Mouse (Mus musculus): ENCODE measurements around the gene Hfe.

- no peak for TF ChIP-seq POLR2A (IDR thresholded peaks at IDR 0.05; ENCODE audit: borderline replicate concordance, extremely low read depth, insufficient read depth, insufficient read length, poor library complexity, severe bottlenecking)
- no peak for TF ChIP-seq CTCF (IDR thresholded peaks at IDR 0.05; ENCODE audit: borderline replicate concordance, extremely low read depth, insufficient read depth, insufficient read length)
Measured at GRCm38 (mm10) chr13:23752742-23753172, 42.1 kb upstream of the Hfe start.
